Mouse (Mus musculus) c-Kit-positive CD71-positive TER-119-positive erythroid progenitor cells, embryonic 14.5 days (primary cell): Measurements from ENCODE around the gene Krt5.
"Not testable (repeated sequence)": the region's sequence is repeated elsewhere in the genome, so short reads cannot be mapped to it uniquely, and the experiment has no call there.

Experiments used
- DNase-seq: peaks from one replicate; pipeline ENCODE4 v3.0.0-alpha.2; 2013; ENCODE audit warnings: low spot score

Gene Krt5

GRCm38 (mm10) chr15:101712720-101713119 lies at the start of gene Krt5:
Gene Krt5 (minus strand): TSS chr15:101712898.
- no peak for DNase-seq

GRCm38 (mm10) chr15:101742711-101743110 lies 30.0 kb upstream of the Krt5 start, which contains the start of gene Krt71:
Gene Krt71 (minus strand): TSS chr15:101743109.
- no peak for DNase-seq

- DNase-seq = no peak
Observed at GRCm38 (mm10) chr15:101737786-101738185, 25.1 kb upstream of the Krt5 start.

GRCm38 (mm10) chr15:101730653-101731052 lies 18.0 kb upstream of the Krt5 start:
- no peak for DNase-seq

GRCm38 (mm10) chr15:101724686-101725085 lies 12.0 kb upstream of the Krt5 start:
- no peak for DNase-seq

- DNase-seq = no peak
Observed at GRCm38 (mm10) chr15:101715831-101716230, 3.1 kb upstream of the Krt5 start.

GRCm38 (mm10) chr15:101714356-101714755 lies 1.7 kb upstream of the Krt5 start:
- no peak for DNase-seq

- no peak for DNase-seq
Observed at GRCm38 (mm10) chr15:101713731-101714130, 1.0 kb upstream of the Krt5 start.

- DNase-seq = no peak
Observed at GRCm38 (mm10) chr15:101708683-101709082, 4.0 kb downstream of the Krt5 start.

- DNase-seq = no peak
Observed at GRCm38 (mm10) chr15:101707454-101707853, 5.2 kb downstream of the Krt5 start.

GRCm38 (mm10) chr15:101704066-101704465 lies 8.6 kb downstream of the Krt5 start:
- DNase-seq = no peak

- DNase-seq = no peak
Observed at GRCm38 (mm10) chr15:101702380-101702779, 10.3 kb downstream of the Krt5 start.

GRCm38 (mm10) chr15:101699866-101700265 lies 12.8 kb downstream of the Krt5 start:
- no peak for DNase-seq

GRCm38 (mm10) chr15:101699192-101699591 lies 13.5 kb downstream of the Krt5 start:
- DNase-seq = no peak

GRCm38 (mm10) chr15:101697326-101698188 lies 15.1 kb downstream of the Krt5 start:
- no peak for DNase-seq

- DNase-seq = no peak
Observed at GRCm38 (mm10) chr15:101694207-101694606, 18.5 kb downstream of the Krt5 start, which contains the start of gene Krt6a. Gene Krt6a (minus strand): TSS chr15:101694307.

- DNase-seq = not testable (repeated sequence)
Observed at GRCm38 (mm10) chr15:101690460-101690859, 22.2 kb downstream of the Krt5 start.

- DNase-seq = no peak
Observed at GRCm38 (mm10) chr15:101688161-101688560, 24.5 kb downstream of the Krt5 start.

- no peak for DNase-seq
Observed at GRCm38 (mm10) chr15:101680187-101680586, 32.5 kb downstream of the Krt5 start, which contains the start of gene Krt6b. Gene Krt6b (minus strand): TSS chr15:101680287.

GRCm38 (mm10) chr15:101675978-101676377 lies 36.7 kb downstream of the Krt5 start:
- DNase-seq = no peak
